Comparison of ENCODE assay signal across 17 mouse cellular contexts in the genomic region with DNA sequence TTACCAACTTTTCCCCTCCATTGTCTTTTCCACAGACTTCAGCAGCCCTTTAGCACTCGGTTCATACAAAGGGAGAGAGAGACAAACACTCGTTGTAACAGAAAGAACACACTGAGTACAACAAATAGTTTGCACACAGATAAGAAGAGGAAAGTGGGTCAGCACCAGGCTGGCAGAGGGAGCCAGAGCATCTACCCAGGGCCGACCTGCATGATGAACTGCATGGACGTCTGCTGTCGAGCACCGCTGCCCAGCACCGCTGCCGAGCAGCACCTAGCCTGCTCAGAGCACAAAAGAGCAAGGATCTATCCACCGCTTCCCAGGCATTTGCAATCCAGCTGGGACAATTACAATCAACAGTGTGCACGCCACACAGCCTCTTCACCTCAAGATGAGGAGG. TPM values are rescaled to one million over a fixed set of nuclear protein-coding genes. Genes with fewer than 3 reads are reported as not detected.
A peak's percentile ranks its signal among the peaks of the same experiment; 100 is the strongest.
DNase-seq lines count a peak whose midpoint lies in the region; ATAC-seq and TF ChIP-seq lines count a peak whose summit lies in the region.
"Had no signal": no experiment of that assay in that cellular context is flagged by ENCODE, and none has a peak within 500 bp of the region (broad histone marks: within the 10 kb centered on the region; RNA-seq: fewer than 3 reads in every experiment).

No protein-coding gene starts in this region.

- no peak overlapping the region for H3K27ac ChIP-seq in heart, embryonic 11.5 days (ENCODE audit: low read depth, low read length)
- H3K27ac ChIP-seq in lung, embryonic 14.5 days (ENCODE audit: low read depth): peak overlapping the region; percentile 19; the same call in 1 of the 2 replicates
- H3K27ac ChIP-seq in forebrain, embryonic 13.5 days: peak overlapping the region; percentile 14; the same call in 1 of the 2 replicates
- H3K27ac ChIP-seq: heart, adult 2 months; limb, embryonic 13.5 days had no signal

- DNase-seq in heart, adult 11 months: peak; percentile 88
- DNase-seq in lung, embryonic 14.5 days: no peak
- DNase-seq in lung, postnatal 10 days: no peak
- peak; percentile 21 for DNase-seq in R1 (ENCODE audit: low read depth, low spot score)
- DNase-seq: cerebellum, adult 9-10 months; heart, adult 2 months; heart, postnatal 14 days; lung, postnatal 14 days; right cerebral cortex, postnatal 4 days; thymus, postnatal 14 days had no signal

- ATAC-seq in heart, embryonic 11.5 days (replicated peaks; ENCODE audit: insufficient number of reproducible peaks, low FRiP score, low TSS enrichment): no peak
- no peak for ATAC-seq in lung, embryonic 14.5 days (ENCODE audit: insufficient read depth)
- ATAC-seq in forebrain, embryonic 13.5 days: no peak
- ATAC-seq in inflammation-experienced regulatory T-cells, adult 6 months: no peak
- ATAC-seq: CD4-positive, CD25-positive, alpha-beta regulatory T cell, adult 4 months; intestine, embryonic 16.5 days had no signal

- 66% methylated on average over 10 of the region's 10 CpGs for WGBS in heart, embryonic 11.5 days (ENCODE audit: insufficient replicate concordance)
- 47% methylated on average over 10 of the region's 10 CpGs for WGBS in lung, embryonic 14.5 days
- WGBS in forebrain, embryonic 13.5 days: 21% methylated on average over 10 of the region's 10 CpGs

- peaks cover 15% of the 10 kb centered on the region for H3K4me1 ChIP-seq in heart, embryonic 11.5 days (ENCODE audit: control insufficient read depth, insufficient read depth, low read length)
- H3K4me1 ChIP-seq in lung, embryonic 14.5 days (ENCODE audit: insufficient read depth): peaks cover 35% of the 10 kb centered on the region
- H3K4me1 ChIP-seq in forebrain, embryonic 13.5 days: peaks cover 43% of the 10 kb centered on the region

- H3K4me2 ChIP-seq in heart, embryonic 11.5 days: no peak overlapping the region
- H3K4me2 ChIP-seq in lung, embryonic 14.5 days: no peak overlapping the region
- no peak overlapping the region for H3K4me2 ChIP-seq in forebrain, embryonic 13.5 days
- H3K4me2 ChIP-seq: limb, embryonic 13.5 days had no signal

- H3K9ac ChIP-seq in heart, embryonic 11.5 days (ENCODE audit: low read depth, low read length): no peak overlapping the region
- no peak overlapping the region for H3K9ac ChIP-seq in lung, embryonic 14.5 days
- H3K9ac ChIP-seq in forebrain, embryonic 13.5 days: no peak overlapping the region; the same call in 1 of the 2 replicates
- H3K9ac ChIP-seq: limb, embryonic 13.5 days had no signal

- no peak for TF ChIP-seq CTCF in lung, embryonic 14.5 days (IDR thresholded peaks at IDR 0.05; ENCODE audit: low read depth)

- no peaks in the 10 kb centered on the region for H3K9me3 ChIP-seq in heart, embryonic 11.5 days (replicated peaks; ENCODE audit: control insufficient read depth, low read length)
- no peaks in the 10 kb centered on the region for H3K9me3 ChIP-seq in lung, embryonic 14.5 days (ENCODE audit: low read depth, low read length)
- H3K9me3 ChIP-seq in forebrain, embryonic 13.5 days (replicated peaks): no peaks in the 10 kb centered on the region
- H3K9me3 ChIP-seq: limb, embryonic 13.5 days had no signal

- H3K27me3 ChIP-seq in heart, embryonic 11.5 days (ENCODE audit: control insufficient read depth, insufficient read depth, low read length): no peaks in the 10 kb centered on the region
- H3K27me3 ChIP-seq in lung, embryonic 14.5 days (ENCODE audit: insufficient read depth, low read length): no peaks in the 10 kb centered on the region
- H3K27me3 ChIP-seq in forebrain, embryonic 13.5 days: no peaks in the 10 kb centered on the region
- H3K27me3 ChIP-seq: limb, embryonic 13.5 days had no signal

- no peak overlapping the region for H3K4me3 ChIP-seq in heart, embryonic 11.5 days (ENCODE audit: low read depth, low read length)
- H3K4me3 ChIP-seq in lung, embryonic 14.5 days (ENCODE audit: low read depth, low read length): no peak overlapping the region
- H3K4me3 ChIP-seq in forebrain, embryonic 13.5 days: no peak overlapping the region
- H3K4me3 ChIP-seq: erythroblast, embryonic 14.5 days; heart, adult 2 months; limb, embryonic 13.5 days had no signal

- no peaks in the 10 kb centered on the region for H3K36me3 ChIP-seq in heart, embryonic 11.5 days (ENCODE audit: control insufficient read depth, insufficient read depth, low read length)
- peaks cover 3% of the 10 kb centered on the region; the same call in 1 of the 2 replicates for H3K36me3 ChIP-seq in lung, embryonic 14.5 days (ENCODE audit: insufficient read depth)
- H3K36me3 ChIP-seq in forebrain, embryonic 13.5 days (ENCODE audit: poor library complexity, severe bottlenecking): no peaks in the 10 kb centered on the region
- H3K36me3 ChIP-seq: limb, embryonic 13.5 days had no signal

RNA-seq across cellular contexts. Expression of a gene that starts 19.9 kb away (rescaled TPM):
- 39.1 and 51.8 TPM in 2 replicates for polyA plus RNA-seq in heart, embryonic 11.5 days (2014; fragmentation: Nextera tagmentation; extraction: Ambion mirVana)
- 117 and 118 TPM in 2 replicates for polyA plus RNA-seq in lung, embryonic 14.5 days (2014; fragmentation: Nextera tagmentation; extraction: Ambion mirVana)
- 105 and 112 TPM in 2 replicates for polyA plus RNA-seq in forebrain, embryonic 13.5 days (2015; fragmentation: Nextera tagmentation; extraction: Ambion mirVana)
- polyA plus RNA-seq in inflammation-experienced regulatory T-cells, adult 6 months (2017; shearing (Covaris generic)): 1 to 10 TPM in 1 of 3 experiments, under 1 TPM in 1, not detected in 1; 0.41 to 1.3 TPM
- polyA plus RNA-seq: erythroblast, embryonic 14.5 days had no signal

Comparison
In these comparisons a context has a peak if more than half of its experiments do, and no peak if none do; other contexts are left out.
1. DNase-seq: peak in heart, adult 11 months (single experiment) and R1 (single experiment); none in lung, embryonic 14.5 days (single experiment) and lung, postnatal 10 days (single experiment).
2. RNA of a gene that starts 19.9 kb away (polyA plus RNA-seq): 117 to 118 TPM in lung, embryonic 14.5 days, 105 to 112 TPM in forebrain, embryonic 13.5 days and 39.1 to 51.8 TPM in heart, embryonic 11.5 days; 0.41 to 1.3 TPM in inflammation-experienced regulatory T-cells, adult 6 months; every median in the first group is over 10 times any median in the second.